Mouse (Mus musculus) liver, embryonic 14.5 days (tissue): ENCODE results near the gene Extl2. TPM values are rescaled to one million over a fixed set of nuclear protein-coding genes. Genes with fewer than 3 reads are reported as not detected.
A peak's percentile ranks its signal among the peaks of the same experiment; 100 is the strongest.

Experiments
- ATAC-seq: fragments of 200-750 bp; cut with Nextera tagmentation; 2 replicates; pipeline ENCODE4 v1.8.0; 2017; ENCODE audit warnings: moderate number of reproducible peaks, mild to moderate bottlenecking, moderate library complexity; ENCODE audit not compliant: insufficient read depth
- DNase-seq, 3 experiments: peaks; one replicate each; pipeline ENCODE4 v3.0.0-alpha.2; 2012 to 2013; ENCODE audit warnings: low read depth in 3 of 3, low spot score in 3 of 3
- H3K27ac ChIP-seq: fragments of 300-500 bp; sonication (generic); 2 replicates; pipeline ENCODE4 v1.5.1; 2014; ENCODE audit warnings: moderate library complexity, mild to moderate bottlenecking, control low read depth, inconsistent platforms
- H3K27me3 ChIP-seq: fragments of 300-500 bp; sonication (generic); 2 replicates; pipeline ENCODE4 v1.6.1; 2014; ENCODE audit warnings: mild to moderate bottlenecking, low read length, moderate library complexity; ENCODE audit not compliant: control insufficient read depth, insufficient read depth
- H3K36me3 ChIP-seq: fragments of 300-500 bp; sonication (generic); replicated peaks from 2 replicates; pipeline ENCODE4 v1.6.1; 2014; ENCODE audit warnings: low read depth; ENCODE audit not compliant: control insufficient read depth, insufficient read depth
- H3K4me1 ChIP-seq, 2 experiments: fragments of 200-500 bp in 1 of 2; fragments of 300-500 bp in 1 of 2; sonication (generic) in 1 of 2; replicated peaks; 2 replicates each; pipeline ENCODE4 v1.6.1; 2012 to 2014; ENCODE audit warnings: antibody characterized with exemption in 1 of 2, inconsistent platforms in 1 of 2, low read length in 1 of 2; ENCODE audit not compliant: control insufficient read depth in 2 of 2, insufficient read depth in 2 of 2
- H3K4me2 ChIP-seq: fragments of 300-500 bp; sonication (generic); 2 replicates; pipeline ENCODE4 v1.6.1; 2014; ENCODE audit warnings: low read depth, mild to moderate bottlenecking, control low read depth, moderate library complexity
- H3K4me3 ChIP-seq, 2 experiments: fragments of 200-500 bp in 1 of 2; fragments of 300-500 bp in 1 of 2; sonication (generic) in 1 of 2; 2 replicates each; pipeline ENCODE4 v1.5.1; 2012 to 2014; ENCODE audit warnings: low read depth in 2 of 2, low read length in 2 of 2, mild to moderate bottlenecking in 2 of 2, control low read depth in 1 of 2, inconsistent platforms in 1 of 2, moderate library complexity in 1 of 2; ENCODE audit not compliant: insufficient read depth in 1 of 2
- H3K9ac ChIP-seq: fragments of 300-500 bp; sonication (generic); replicated peaks from 2 replicates; pipeline ENCODE4 v1.6.1; 2014; ENCODE audit warnings: mild to moderate bottlenecking, control low read depth, moderate library complexity
- H3K9me3 ChIP-seq: fragments of 300-500 bp; sonication (generic); 2 replicates; pipeline ENCODE4 v1.6.1; 2016; ENCODE audit warnings: low read length, mixed read lengths; ENCODE audit not compliant: control insufficient read depth
- CTCF ChIP-seq: IDR thresholded peaks from 2 replicates; pipeline ENCODE4 v1.5.1; 2016; ENCODE audit warnings: antibody characterized with exemption, low read depth, control low read depth
- EP300 ChIP-seq: IDR thresholded peaks from 2 replicates; pipeline ENCODE4 v1.6.1; 2016; ENCODE audit warnings: antibody characterized with exemption, low read depth
- WGBS: fragments of 180-500 bp; shearing (Covaris S2); extraction: QIAGEN DNeasy Blood & Tissue Kit; methylation state at CpG from one replicate; pipeline ENCODE4 v1.1.7; 2014; ENCODE audit not compliant: insufficient replicate concordance; 5-methylcytosine and 5-hydroxymethylcytosine counted together
- polyA plus RNA-seq, 2 experiments: library from polyadenylated mRNA; depleted of rRNA in 1 of 2; stranded (reverse) in 1 of 2; unstranded in 1 of 2; fragments of >200 nt; fragmentation: Nextera tagmentation in 1 of 2; extraction: Ambion mirVana in 1 of 2; gene quantifications; 2 replicates each; pipeline versions ENCODE4 v1.2.1 to v1.2.3; 2012 to 2014

Gene Extl2
- polyA plus RNA-seq, 2 experiments: 1.3 to 4.3 TPM

- peak; percentile 42 for ATAC-seq
- TF ChIP-seq CTCF (no peak), EP300 (no peak)
- H3K9ac ChIP-seq: peak overlapping the region; percentile 51
- peak overlapping the region; percentile 92 for H3K4me2 ChIP-seq
- no peaks in the 10 kb centered on the region for H3K27me3 ChIP-seq
- peak overlapping the region; percentile 1; the same call in 1 of the 2 replicates for H3K27ac ChIP-seq
- no peaks in the 10 kb centered on the region for H3K9me3 ChIP-seq
- WGBS: under 1% methylated on average over 12 of the region's 12 CpGs
- peaks cover 0 to 8% of the 10 kb centered on the region in 2 experiments; a peak in 2 of 4 replicates for H3K4me1 ChIP-seq
- DNase-seq: peak; percentile 29 to 52 (median 38)
- H3K36me3 ChIP-seq: 0 out of 2 replicates have a peak, but pooled peaks cover 2% of the 10 kb centered on the region
- peak overlapping the region; percentile 88 to 96 for H3K4me3 ChIP-seq
These were observed 729 bp downstream of the Extl2 start for GRCm38 (mm10) chr3:116007941-116008440.

GRCm38 (mm10) chr3:116009622-116010344, 2.5 kb downstream of the Extl2 start:
- WGBS: 74% methylated on average over 17 of the region's 17 CpGs
- Histone ChIP-seq H3K4me3 (no peak overlapping the region), H3K27me3 (no peaks in the 10 kb centered on the region), H3K9ac (no peak overlapping the region), H3K4me2 (no peak overlapping the region), H3K36me3 (no peaks in the 10 kb centered on the region), H3K27ac (no peak overlapping the region), H3K4me1 (peaks cover 0 to 8% of the 10 kb centered on the region in 2 experiments; a peak in 2 of 4 replicates), H3K9me3 (no peaks in the 10 kb centered on the region)
- TF ChIP-seq EP300 (no peak), CTCF (no peak)
- ATAC-seq (no peak), DNase-seq (no peak)

GRCm38 (mm10) chr3:116014901-116015300, 7.6 kb downstream of the Extl2 start:
- Histone ChIP-seq H3K9me3 (no peaks in the 10 kb centered on the region), H3K36me3 (no peaks in the 10 kb centered on the region), H3K27me3 (no peaks in the 10 kb centered on the region), H3K4me2 (no peak overlapping the region), H3K27ac (no peak overlapping the region), H3K4me3 (no peak overlapping the region), H3K4me1 (no peaks in the 10 kb centered on the region), H3K9ac (no peak overlapping the region)
- DNase-seq (no peak), ATAC-seq (no peak)
- TF ChIP-seq CTCF (no peak), EP300 (no peak)
- WGBS: 62% methylated on average over 6 of the region's 6 CpGs

- no peak for ATAC-seq
- Histone ChIP-seq H3K27ac (no peak overlapping the region), H3K27me3 (no peaks in the 10 kb centered on the region), H3K36me3 (no peaks in the 10 kb centered on the region), H3K9me3 (no peaks in the 10 kb centered on the region), H3K9ac (no peak overlapping the region), H3K4me2 (no peak overlapping the region), H3K4me1 (no peaks in the 10 kb centered on the region), H3K4me3 (no peak overlapping the region)
- 70% methylated on average over 13 of the region's 13 CpGs for WGBS
- TF ChIP-seq CTCF (no peak), EP300 (no peak)
- no peak for DNase-seq
These were observed 8.9 kb downstream of the Extl2 start for GRCm38 (mm10) chr3:116016116-116016515.

GRCm38 (mm10) chr3:116018606-116019005, 11.3 kb downstream of the Extl2 start:
- ATAC-seq (no peak), DNase-seq (no peak)
- no peaks in the 10 kb centered on the region for H3K9me3 ChIP-seq
- H3K9ac ChIP-seq: no peak overlapping the region
- H3K36me3 ChIP-seq: no peaks in the 10 kb centered on the region
- WGBS: 57% methylated on average over 4 of the region's 4 CpGs
- H3K4me1 ChIP-seq: no peaks in the 10 kb centered on the region
- H3K4me3 ChIP-seq: no peak overlapping the region
- H3K4me2 ChIP-seq: no peak overlapping the region
- no peak for TF ChIP-seq EP300
- no peak for TF ChIP-seq CTCF
- no peak overlapping the region for H3K27ac ChIP-seq
- no peaks in the 10 kb centered on the region for H3K27me3 ChIP-seq
